8 mouse cellular contexts compared by ENCODE assay signal in genomic region chr10:93014059-93014795, GRCm38 (mm10).
DNase-seq lines count a peak whose midpoint lies in the region; ATAC-seq and TF ChIP-seq lines count a peak whose summit lies in the region.

No protein-coding gene starts in this region.

- peak; percentile 80 for TF ChIP-seq CTCF in heart, postnatal 0 days (IDR thresholded peaks at IDR 0.05; ENCODE audit: low read depth)

- DNase-seq in liver, result peak; percentile 30
- peak; percentile 44 for DNase-seq in T-cell, adult 2 months (ENCODE audit: low spot score)
- DNase-seq in cerebellum, postnatal 4 days (ENCODE audit: low spot score in 2 of 2), result peak; percentile 36 to 67
- peak; percentile 54 for DNase-seq in heart, postnatal 0 days (ENCODE audit: low spot score)
- DNase-seq in left cerebral cortex, adult 18-20 months (ENCODE audit: low spot score in 2 of 2), result peak; percentile 67 to 71
- peak; percentile 68 for DNase-seq in thymus, postnatal 0 days (ENCODE audit: low spot score)

- H3K4me2 ChIP-seq in liver, embryonic 12.5 days, result no peak overlapping the region
- H3K4me2 ChIP-seq in heart, postnatal 0 days (ENCODE audit: low read depth, low read length), result no peak overlapping the region
- H3K4me2 ChIP-seq in midbrain, embryonic 16.5 days (ENCODE audit: low read length), result no peak overlapping the region

- H3K9me3 ChIP-seq in liver, embryonic 12.5 days (replicated peaks), result no peaks in the 10 kb centered on the region
- H3K9me3 ChIP-seq in heart, postnatal 0 days (replicated peaks; ENCODE audit: control insufficient read depth, low read length), result no peaks in the 10 kb centered on the region
- peaks cover 5% of the 10 kb centered on the region for H3K9me3 ChIP-seq in midbrain, embryonic 16.5 days (replicated peaks; ENCODE audit: control insufficient read depth, low read length, poor library complexity, severe bottlenecking)

- no peaks in the 10 kb centered on the region for H3K27me3 ChIP-seq in liver, embryonic 12.5 days (replicated peaks)
- H3K27me3 ChIP-seq in heart, postnatal 0 days (ENCODE audit: control insufficient read depth, insufficient read depth, low read length), result 0 out of 2 replicates have a peak, but pooled peaks cover 3% of the 10 kb centered on the region
- H3K27me3 ChIP-seq in midbrain, embryonic 16.5 days (ENCODE audit: control insufficient read depth, insufficient read depth, low read depth, low read length), result no peaks in the 10 kb centered on the region

- H3K4me1 ChIP-seq in liver, embryonic 12.5 days, result no peaks in the 10 kb centered on the region
- no peaks in the 10 kb centered on the region for H3K4me1 ChIP-seq in heart, postnatal 0 days (ENCODE audit: control insufficient read depth, insufficient read depth)
- H3K4me1 ChIP-seq in midbrain, embryonic 16.5 days (ENCODE audit: control insufficient read depth, insufficient read depth, low read length), result peaks cover 8% of the 10 kb centered on the region

- no peak for TF ChIP-seq EP300 in heart, postnatal 0 days (IDR thresholded peaks at IDR 0.05; ENCODE audit: low read depth)

- WGBS in liver, embryonic 12.5 days (ENCODE audit: insufficient replicate concordance), result 48% methylated on average over 8 of the region's 8 CpGs
- 37% methylated on average over 6 of the region's 8 CpGs for WGBS in heart, postnatal 0 days
- WGBS in midbrain, embryonic 16.5 days, result 22% methylated on average over 8 of the region's 8 CpGs

- H3K36me3 ChIP-seq in liver, embryonic 12.5 days, result no peaks in the 10 kb centered on the region
- no peaks in the 10 kb centered on the region for H3K36me3 ChIP-seq in heart, postnatal 0 days (replicated peaks; ENCODE audit: control insufficient read depth, insufficient read depth, low read length)
- no peaks in the 10 kb centered on the region for H3K36me3 ChIP-seq in midbrain, embryonic 16.5 days (ENCODE audit: control insufficient read depth, insufficient read depth, low read length)

- H3K27ac ChIP-seq in liver, embryonic 12.5 days, result no peak overlapping the region
- no peak overlapping the region for H3K27ac ChIP-seq in heart, postnatal 0 days (ENCODE audit: low read depth)
- H3K27ac ChIP-seq in midbrain, embryonic 16.5 days (ENCODE audit: low read length), result peak overlapping the region; percentile 23

- H3K4me3 ChIP-seq in liver, embryonic 12.5 days, result no peak overlapping the region
- H3K4me3 ChIP-seq in heart, postnatal 0 days (ENCODE audit: low read depth, low read length), result no peak overlapping the region
- no peak overlapping the region for H3K4me3 ChIP-seq in midbrain, embryonic 16.5 days (ENCODE audit: low read depth, low read length)

- ATAC-seq in liver, embryonic 12.5 days, result no peak
- no peak for ATAC-seq in heart, postnatal 0 days (ENCODE audit: insufficient read depth, low read depth)
- ATAC-seq in midbrain, embryonic 16.5 days, result peak; percentile 25; the same call in 1 of the 2 replicates

- H3K9ac ChIP-seq in liver, embryonic 12.5 days, result no peak overlapping the region
- no peak overlapping the region for H3K9ac ChIP-seq in heart, postnatal 0 days (replicated peaks; ENCODE audit: low read depth, low read length)
- H3K9ac ChIP-seq in midbrain, embryonic 16.5 days (ENCODE audit: low read depth, low read length), result no peak overlapping the region
